Mouse (Mus musculus): ENCODE results near the gene Bpnt1. TPM values are rescaled to one million over a fixed set of nuclear protein-coding genes. Genes with fewer than 3 reads are reported as not detected.

The Bpnt1 gene
- total and polyA plus RNA-seq, 2 experiments = 80.5 to 86.5 TPM

- TF ChIP-seq CTCF (IDR thresholded peaks at IDR 0.05; ENCODE audit: low read depth, low read length) (no peak), POLR2A (IDR thresholded peaks at IDR 0.05; ENCODE audit: extremely low read depth, insufficient read depth, low read length) (no peak)
- Histone ChIP-seq H3K36me3 (ENCODE audit: control insufficient read depth, insufficient read depth, low read length) (peaks cover 76% of the 10 kb centered on the region), H3K4me1 (ENCODE audit: control insufficient read depth, insufficient read depth, low read length) (no peaks in the 10 kb centered on the region), H3K4me3 (ENCODE audit: insufficient read depth, low read depth, low read length) (no peak overlapping the region), H3K27ac (replicated peaks; ENCODE audit: insufficient read depth, low read depth, low read length) (no peak overlapping the region), H3K27me3 (ENCODE audit: control insufficient read depth, insufficient read depth, low read length) (no peaks in the 10 kb centered on the region), H3K9ac (ENCODE audit: low read depth, low read length) (no peak overlapping the region), H3K79me2 (ENCODE audit: control insufficient read depth, insufficient read depth, low read length) (no peaks in the 10 kb centered on the region; the same call in 1 of the 2 replicates)
- WGBS = 88% methylated on average over 10 of the region's 10 CpGs
- no peak for DNase-seq (ENCODE audit: extremely low read depth, low read depth, low spot score)
These were observed 74.0 kb downstream of the Bpnt1 start for GRCm38 (mm10) chr1:185405921-185406320.

Other genes starting within 250 kb of the Bpnt1 start
- gene Rab3gap2, start 128.0 kb upstream of the Bpnt1 start, total RNA-seq (2014; rRNA removed) = 12.4 and 14.0 TPM in 2 replicates
- 6.8 and 9.3 TPM in 2 replicates for gene Rab3gap2, start 128.0 kb upstream of the Bpnt1 start, polyA plus RNA-seq (2012; rRNA removed)
- 25.8 and 33.2 TPM in 2 replicates for gene Iars2, start 2.8 kb upstream of the Bpnt1 start, total RNA-seq (2014; rRNA removed)
- 20.1 and 20.8 TPM in 2 replicates for gene Iars2, start 2.8 kb upstream of the Bpnt1 start, polyA plus RNA-seq (2012; rRNA removed)
- 88.9 and 100 TPM in 2 replicates for gene Eprs, start 30.9 kb downstream of the Bpnt1 start, total RNA-seq (2014; rRNA removed)
- gene Eprs, start 30.9 kb downstream of the Bpnt1 start, polyA plus RNA-seq (2012; rRNA removed) = 10.8 and 11.2 TPM in 2 replicates
- 7.6 and 9.2 TPM in 2 replicates for gene Slc30a10, start 122.7 kb downstream of the Bpnt1 start, total RNA-seq (2014; rRNA removed)
- 23.5 and 26.6 TPM in 2 replicates for gene Slc30a10, start 122.7 kb downstream of the Bpnt1 start, polyA plus RNA-seq (2012; rRNA removed)

All from liver, adult 2 months (tissue).